Mouse (Mus musculus) spleen, postnatal 14 days (tissue): ENCODE results near the gene Adra1d.

Experiments
- DNase-seq, 2 experiments: peaks; one replicate each; pipeline ENCODE4 v3.0.0; 2021 to 2022; ENCODE audit warnings: low spot score in 2 of 2

The Adra1d gene

DNA sequence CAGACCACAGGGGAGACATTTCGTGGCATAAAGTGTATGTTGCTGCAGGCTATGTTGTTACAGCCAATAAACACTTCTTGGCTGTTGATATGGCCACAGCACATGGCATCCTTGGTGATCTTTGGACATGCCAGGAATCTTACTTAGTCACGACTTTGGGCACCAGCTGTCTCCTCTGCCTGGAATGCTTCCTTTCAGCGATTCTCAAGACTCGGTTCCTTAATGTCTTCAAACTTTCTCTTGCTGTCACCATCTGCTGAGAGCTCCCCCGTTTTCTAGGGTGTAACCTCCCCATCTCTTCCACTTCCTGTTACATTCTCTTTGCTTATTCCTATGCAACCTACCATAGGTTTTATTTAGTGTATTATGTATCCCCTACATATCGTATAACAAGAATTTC is 22.3 kb downstream of the Adra1d start:
- no peak for DNase-seq

DNA sequence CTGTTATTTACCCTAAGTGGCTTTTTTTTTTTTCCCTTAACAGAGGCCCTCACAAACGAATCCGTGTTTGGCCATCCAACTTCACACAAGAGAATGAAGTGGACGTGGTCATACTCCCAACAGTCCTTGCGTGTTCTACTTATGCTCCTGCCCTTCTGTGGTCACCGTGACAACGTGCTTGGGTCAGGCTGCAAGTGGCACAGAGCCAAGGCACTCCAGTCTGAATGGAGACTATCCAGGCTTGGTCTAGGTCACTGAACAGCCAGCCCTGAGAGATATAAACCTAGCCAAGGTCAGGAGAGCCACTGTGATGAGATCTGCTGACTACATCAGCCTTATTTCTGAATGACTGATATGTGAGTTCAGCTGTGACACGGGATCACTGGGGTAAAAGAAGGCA is 23.7 kb downstream of the Adra1d start:
- no peak for DNase-seq

DNA sequence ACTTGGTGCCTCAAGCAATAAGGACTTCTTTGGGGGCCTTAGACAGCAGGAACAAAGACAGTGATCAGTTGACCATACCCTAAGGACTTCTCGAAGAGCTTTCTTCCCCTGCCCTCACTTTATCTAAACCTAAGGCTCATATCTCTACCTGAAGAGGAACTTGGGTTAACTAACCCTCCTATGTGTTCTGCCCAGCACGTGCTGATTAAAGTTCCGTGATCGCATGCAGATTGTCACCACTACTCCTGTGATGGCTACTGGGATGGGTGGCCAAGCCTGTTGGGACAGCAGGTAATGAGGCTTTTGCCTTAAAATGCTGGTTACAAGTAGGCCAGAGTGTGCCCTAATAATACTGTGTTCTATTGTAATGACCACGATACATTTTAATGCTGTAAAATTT is 26.9 kb downstream of the Adra1d start:
- no peak for DNase-seq

DNA sequence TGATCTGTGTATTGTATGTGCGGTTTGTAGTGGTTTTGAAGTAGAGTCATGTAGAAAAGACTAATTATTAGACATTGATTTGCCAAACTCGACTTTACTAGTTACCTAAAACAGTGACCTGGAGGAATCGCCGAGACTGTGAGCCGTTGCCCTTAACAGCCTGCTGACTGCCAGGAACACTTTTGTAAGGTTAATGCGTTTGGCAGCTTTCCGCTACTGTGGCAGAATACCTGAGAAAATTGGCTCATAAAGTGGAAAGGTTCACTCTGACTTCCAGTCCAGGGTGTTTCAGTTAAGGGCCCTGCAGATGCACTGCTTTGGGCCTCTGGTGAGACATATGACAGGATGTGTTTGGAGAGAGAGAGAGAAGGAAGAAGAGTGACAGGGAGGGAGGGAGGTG is 30.8 kb downstream of the Adra1d start:
- DNase-seq: no peak

DNA sequence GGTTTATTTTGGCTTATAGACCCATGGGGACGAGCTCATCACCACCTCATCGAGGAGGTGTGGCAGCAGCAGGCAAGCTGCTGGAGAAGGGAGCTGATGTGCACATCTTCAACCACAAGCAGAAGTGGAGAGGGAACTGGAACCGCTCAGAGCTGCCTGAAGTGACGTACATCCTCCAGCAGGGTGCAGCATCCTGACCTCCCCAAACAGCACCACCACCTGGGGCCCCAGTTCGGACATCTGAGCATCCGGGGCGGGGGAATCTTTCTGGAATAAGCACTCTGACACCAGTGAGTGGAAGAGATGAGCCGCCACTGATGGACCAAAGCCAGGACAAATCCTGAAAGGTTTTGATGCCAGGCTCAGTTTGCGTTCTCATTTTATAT is 31.5 kb downstream of the Adra1d start:
- DNase-seq: peak in 1 of 2 experiments; percentile 46

GRCm38 (mm10) chr2:131529898-131530622 is 32.0 kb downstream of the Adra1d start:
- DNase-seq: peak in 1 of 2 experiments; percentile 40

GRCm38 (mm10) chr2:131527061-131527460 is 35.0 kb downstream of the Adra1d start:
- peak in 1 of 2 experiments; percentile 30 for DNase-seq

DNA sequence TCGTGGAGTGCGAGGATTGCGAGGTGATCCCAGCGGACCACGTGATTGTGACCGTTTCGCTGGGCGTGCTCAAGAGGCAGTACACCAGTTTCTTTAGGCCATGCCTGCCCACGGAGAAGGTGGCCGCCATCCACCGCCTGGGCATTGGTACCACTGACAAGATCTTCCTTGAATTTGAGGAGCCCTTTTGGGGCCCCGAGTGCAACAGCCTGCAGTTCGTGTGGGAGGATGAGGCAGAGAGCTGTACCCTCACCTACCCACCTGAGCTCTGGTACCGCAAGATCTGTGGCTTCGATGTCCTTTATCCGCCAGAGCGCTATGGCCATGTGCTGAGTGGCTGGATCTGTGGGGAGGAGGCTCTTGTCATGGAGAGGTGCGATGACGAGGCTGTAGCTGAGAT is 41.3 kb downstream of the Adra1d start:
- no peak for DNase-seq

DNA sequence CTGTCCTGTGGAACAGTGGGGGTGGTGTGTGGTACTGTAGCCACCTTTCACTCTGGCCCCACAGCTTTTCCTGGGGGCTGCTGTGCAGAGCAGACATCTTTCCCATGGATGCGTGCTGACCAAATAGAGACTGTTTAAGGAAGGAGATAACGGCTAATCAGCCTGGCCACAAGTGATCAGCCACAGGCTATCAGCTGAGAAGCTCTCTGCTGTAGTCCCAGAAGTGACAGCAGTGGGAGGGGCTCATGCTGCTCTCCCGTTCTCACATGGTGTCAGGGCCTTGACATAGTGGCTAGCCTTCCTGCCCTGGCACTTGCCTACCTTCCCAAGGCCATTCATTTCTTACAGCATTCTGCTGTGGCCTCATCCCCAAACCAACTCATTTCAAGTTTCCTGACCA is 43.3 kb downstream of the Adra1d start:
- no peak for DNase-seq

- DNase-seq: no peak
Observed at GRCm38 (mm10) chr2:131517550-131517949, 44.5 kb downstream of the Adra1d start.

- DNase-seq: no peak
Observed at GRCm38 (mm10) chr2:131514055-131514621, 47.9 kb downstream of the Adra1d start.

DNA sequence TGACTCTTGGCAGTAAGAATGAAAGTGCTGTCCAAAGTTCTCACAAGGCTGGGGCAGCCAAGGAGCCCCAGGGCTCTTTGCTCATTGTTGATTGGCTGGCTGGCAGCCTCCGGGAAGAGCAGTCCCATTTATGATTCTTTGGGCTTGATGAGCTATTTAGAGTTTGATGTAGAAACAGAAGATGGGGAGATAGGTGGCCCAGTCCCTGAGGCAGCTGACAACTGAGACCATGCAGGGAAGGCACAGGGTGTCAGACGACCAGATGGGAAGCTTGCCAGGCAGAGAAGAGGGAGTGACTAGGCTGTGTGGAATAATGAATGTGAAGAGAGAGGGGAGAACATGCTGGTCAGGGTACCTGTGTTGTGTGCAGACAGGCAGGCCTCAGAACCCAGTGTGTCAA is 48.6 kb downstream of the Adra1d start:
- no peak for DNase-seq

DNA sequence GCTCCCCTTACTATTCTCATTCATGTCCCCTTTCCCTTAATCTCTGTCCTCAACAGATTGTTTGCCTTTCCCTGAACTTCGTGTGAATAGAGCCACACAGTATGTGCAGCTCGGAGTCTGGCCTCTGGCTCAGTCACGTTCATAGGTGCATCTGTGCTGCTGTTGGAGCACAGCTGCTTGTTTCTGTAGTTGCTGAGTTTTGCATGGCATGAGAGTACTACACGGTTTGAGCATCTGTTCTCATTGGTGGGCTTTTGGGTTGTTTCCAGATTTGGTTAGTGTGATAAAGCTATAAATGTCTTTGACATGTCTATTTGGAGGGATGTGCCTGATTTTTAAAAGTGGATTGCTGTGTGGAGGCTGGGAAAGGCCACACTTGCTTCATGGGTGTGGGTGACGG is 51.6 kb downstream of the Adra1d start:
- no peak for DNase-seq

GRCm38 (mm10) chr2:131509671-131510313 is 52.3 kb downstream of the Adra1d start:
- DNase-seq: peak in 1 of 2 experiments; percentile 36

- no peak for DNase-seq
Observed at GRCm38 (mm10) chr2:131508501-131508900, 53.6 kb downstream of the Adra1d start.

DNA sequence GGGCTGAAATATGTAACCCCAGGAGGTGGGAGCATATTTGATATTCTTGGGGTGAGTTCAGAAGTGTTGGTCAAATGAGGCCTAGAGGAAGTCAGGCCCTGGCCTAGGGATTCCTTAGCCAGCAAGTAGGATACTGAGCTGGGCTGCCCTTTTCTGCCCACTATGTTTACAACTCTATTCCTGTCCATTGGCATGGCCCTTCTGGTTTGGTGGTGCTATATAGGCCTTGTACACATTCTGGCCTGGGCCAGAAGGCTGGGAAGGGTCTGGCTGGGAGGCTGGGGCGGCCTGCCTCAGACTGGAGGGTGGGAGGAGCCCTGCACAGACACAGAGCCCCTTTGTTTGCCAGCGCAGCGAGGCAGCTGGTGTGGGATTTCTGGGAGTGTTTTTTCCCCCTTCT is 55.7 kb downstream of the Adra1d start:
- DNase-seq: no peak

DNA sequence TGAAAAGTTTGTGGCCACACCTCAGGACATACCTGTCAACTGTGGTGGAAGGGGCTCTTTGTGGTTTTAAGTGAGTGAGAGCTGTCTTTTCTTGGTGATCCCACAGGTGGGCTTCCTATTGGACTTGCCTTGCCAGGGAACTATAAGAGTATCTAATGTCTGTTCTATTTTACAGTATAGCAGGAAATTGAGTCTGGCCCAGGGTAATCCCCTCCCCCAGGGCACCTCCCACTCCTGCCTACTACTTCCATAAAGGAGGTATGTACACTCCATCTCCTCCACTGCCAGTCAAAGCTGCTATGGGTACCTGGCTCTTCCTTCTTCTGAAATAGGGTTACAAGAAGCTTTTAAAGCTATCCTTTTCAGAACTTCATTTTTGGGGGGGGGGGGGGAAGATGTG is 56.7 kb downstream of the Adra1d start:
- DNase-seq: no peak

DNA sequence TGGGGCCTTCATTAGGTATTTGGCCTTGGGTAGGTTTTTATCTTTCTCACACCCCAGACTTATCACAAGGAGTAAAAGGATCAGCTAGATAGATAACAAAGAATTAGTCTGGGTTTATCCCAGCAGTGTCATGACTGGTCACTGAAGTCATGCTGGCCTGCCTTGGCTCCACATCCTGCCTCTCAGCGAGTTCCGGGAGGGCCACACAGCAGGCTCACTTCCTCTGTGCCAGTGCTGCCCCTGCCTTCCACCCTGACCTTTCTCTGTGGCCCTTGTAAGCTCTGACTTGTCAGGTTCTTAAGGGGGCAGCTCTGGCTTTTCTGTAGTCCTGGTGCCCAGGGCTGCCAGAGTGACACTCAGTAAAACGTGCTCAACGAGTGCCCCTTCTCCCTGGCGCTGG is 59.5 kb downstream of the Adra1d start:
- no peak for DNase-seq

- no peak for DNase-seq
Observed at GRCm38 (mm10) chr2:131501886-131502285, 60.2 kb downstream of the Adra1d start.

DNA sequence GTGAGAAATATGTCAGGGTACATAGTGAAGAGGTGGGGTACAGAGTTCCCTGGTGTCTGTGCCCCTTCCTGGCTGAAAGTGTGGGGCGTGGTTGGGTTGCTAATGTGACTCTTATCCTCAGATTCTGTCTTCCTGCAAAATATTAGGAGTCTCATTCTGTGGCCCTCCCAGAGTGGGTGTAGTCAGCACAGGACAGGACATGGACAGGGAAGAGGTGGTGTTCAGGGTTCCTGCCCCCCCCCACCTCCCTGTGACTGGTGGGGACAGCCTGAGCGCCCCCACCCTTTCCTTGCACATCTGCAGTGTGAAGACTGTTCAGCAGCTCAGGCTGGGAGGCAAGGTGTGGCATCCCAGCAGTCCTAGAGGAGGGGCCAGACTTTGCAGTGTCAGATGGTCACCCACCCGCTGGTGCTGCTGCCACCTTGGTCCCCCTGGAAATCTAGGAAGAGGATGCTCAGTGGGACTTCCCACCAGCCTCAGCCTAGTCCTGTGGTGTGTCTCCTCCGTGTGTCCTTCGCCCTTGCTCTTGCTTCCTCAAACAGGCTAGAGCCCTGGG is 62.7 kb downstream of the Adra1d start:
- no peak for DNase-seq

- no peak for DNase-seq
Observed at GRCm38 (mm10) chr2:131498219-131498618, 63.9 kb downstream of the Adra1d start.

GRCm38 (mm10) chr2:131497224-131497856 is 64.7 kb downstream of the Adra1d start:
- DNase-seq: peak; percentile 55 to 58
